Mouse (Mus musculus) cerebellum, adult 11 months (tissue): ENCODE measurements at regions not wholly inside any gene's neighbourhood (a gene's known extent, or its start where the extent isn't known, plus 50 kb on each side); places are given as distances from the start of the nearest gene placed in this dataset.

Experiments used
- DNase-seq: peaks from one replicate; pipeline ENCODE4 v3.0.0; 2022

DNA sequence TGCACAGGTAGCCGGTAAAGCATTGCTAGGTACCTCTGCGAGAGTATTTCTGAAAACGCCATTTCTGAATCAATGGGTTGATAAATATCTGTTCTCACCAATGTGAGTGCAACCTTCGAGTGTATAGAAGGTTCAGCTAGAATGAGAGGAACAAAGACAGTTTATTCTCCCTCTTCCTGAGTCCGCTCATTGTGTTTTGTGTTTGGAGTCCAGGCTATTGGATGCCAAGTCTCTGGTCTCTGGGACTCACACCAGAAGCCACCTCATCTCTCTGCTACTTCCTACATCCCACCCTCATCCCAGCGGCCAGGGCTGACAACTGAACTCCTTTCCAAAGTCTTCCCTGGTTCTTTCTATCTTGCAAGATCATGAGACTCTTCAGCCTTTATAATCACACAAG is 62.7 kb downstream of the Lrrc30 start:
- DNase-seq, result no peak

DNA sequence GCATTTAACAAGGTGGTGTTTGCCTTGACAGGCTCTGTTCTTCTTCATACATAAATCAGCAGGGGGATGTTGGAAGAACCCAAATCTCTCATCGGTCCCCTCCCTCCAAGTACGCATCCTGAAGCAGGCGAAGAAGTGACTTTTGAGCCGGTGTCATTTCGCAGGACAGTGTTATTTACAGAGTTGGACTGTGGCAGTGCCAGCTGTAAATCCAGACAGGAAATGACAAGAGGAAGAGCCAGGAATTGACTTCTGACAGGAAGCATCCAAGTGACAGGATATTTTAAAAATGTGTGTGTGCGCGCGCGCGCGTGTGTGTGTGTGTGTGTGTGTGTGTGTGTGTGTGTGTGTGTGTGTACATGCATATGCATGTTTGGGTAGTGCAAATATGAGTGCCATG is 66.3 kb downstream of the Lrrc30 start:
- DNase-seq, result no peak

DNA sequence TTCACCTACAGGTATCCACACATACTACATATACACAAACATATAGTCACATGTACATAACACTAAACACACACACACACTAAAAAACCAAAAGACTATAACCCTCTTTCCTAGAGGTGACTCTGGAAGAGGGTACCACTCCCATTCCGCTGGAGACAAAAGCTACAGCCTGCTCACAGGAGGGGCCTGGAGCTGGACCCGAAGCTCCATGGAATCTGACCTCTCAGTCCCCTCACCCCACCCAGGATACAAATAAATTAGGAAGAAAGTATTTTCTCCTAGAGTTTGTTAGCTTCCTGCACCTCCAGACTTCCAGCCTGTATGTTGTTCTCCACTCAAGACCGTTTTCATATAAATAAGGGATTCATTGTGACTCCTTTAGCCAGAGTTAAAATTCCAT is 66.8 kb downstream of the Lrrc30 start:
- DNase-seq, result no peak

DNA sequence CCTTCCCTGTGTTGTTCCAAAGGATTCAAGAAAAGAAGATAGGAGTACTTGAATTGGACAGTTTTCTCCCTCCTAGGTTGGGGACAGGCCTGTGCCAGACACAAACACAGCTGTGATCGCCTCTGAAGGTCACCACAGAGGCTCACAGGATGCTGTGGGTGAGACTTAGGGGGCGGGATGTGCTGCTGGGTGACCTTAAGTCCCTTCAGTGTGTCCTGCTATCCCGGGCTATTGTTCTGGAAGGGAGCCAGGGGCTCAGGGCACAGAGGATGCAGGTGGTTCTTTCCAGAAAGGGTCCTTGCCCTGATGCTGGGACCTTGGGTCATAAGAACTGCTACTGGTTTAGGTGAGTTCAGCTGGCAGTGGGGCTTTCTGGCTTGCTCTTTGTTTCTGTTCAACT is 67.7 kb downstream of the Lrrc30 start:
- no peak for DNase-seq

DNA sequence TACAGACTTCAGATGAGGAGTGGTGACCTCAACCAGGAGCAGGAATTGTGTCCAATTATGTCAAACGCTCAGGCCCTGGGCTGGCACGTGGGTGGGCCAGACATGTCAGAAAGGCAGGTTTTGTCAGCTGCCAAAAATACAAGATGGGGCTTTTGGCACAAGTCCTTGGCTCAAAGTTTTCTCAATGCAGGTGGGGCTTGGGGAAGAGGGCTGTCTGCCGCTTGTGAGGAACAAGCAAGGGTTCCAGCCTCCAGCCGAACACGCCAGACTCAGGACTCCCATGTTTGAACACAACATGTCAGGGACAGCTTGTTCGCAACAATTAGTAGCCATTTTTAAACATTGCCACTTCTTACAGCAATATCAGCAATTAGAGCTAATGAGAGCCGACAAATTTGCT is 69.5 kb downstream of the Lrrc30 start:
- no peak for DNase-seq

DNA sequence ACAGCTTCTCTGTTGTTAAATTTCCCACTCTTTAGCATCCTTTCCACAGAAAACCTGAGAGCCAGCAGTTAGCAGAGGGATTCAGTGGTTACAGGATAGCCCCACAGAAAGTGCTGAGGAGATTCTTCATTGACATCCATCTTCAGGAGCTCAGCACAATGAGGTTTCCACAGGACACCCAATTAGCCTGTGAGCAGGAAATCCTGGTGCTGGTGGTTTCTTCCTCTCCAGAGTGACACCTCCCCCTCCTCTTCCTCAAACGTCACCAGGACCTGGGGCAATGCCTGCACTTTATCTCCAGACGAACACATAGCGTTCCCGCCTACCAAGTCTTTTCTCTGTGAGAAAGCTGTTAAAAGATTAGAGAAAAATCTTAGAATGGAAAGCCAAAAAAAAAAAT is 70.7 kb downstream of the Lrrc30 start:
- DNase-seq, result no peak

DNA sequence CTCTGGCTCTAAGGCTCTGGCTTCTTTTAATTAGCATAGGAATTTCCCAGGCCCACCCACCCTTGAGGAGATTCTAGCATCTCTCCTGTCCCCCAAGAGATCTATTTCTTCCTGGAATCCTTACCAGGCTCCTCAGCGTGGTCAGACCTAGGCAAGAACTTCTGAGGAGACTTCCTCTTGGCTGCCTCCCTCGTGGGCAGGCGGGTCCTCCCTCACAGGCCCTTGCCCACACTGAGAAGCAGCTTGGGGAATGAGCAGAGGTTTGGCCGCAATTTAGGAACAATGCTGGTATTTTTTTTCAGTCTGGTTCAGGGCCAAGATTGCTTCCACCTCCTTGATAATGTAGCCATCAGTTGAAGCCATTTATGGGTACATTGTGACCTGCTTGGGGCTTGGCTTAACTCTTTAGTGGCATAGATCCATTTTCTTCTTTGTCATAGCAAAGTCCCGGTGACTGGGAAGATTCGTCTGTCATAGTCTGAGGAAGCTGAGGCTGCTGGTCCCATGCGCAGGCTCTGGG is 75.1 kb downstream of the Lrrc30 start:
- no peak for DNase-seq

DNA sequence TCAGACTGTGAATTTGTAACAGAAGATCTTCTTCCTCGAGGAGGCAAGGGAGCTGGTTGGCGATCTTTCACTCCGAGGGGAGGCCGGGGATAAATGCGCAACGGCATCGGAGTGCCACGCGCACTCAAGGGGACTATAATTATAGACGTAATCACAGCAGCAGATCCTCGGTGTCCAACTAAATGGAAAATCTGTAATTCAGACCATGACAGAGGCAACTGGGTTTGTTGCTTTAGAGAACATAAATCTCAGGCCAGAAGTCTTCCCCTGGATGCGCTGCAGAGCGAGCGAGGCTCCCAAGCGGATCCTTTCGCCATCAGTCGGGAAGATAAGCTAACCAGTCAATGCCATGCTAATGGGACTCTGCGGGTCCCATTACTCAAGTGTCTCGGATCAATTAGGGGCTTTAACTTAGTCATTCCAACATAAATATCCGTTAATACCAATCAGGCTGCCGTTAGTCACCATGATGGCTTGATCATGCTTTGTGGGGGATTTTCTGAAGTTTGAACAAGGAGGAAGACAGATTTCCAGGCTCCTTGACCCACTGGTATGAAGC is 79.9 kb downstream of the Lrrc30 start:
- no peak for DNase-seq

DNA sequence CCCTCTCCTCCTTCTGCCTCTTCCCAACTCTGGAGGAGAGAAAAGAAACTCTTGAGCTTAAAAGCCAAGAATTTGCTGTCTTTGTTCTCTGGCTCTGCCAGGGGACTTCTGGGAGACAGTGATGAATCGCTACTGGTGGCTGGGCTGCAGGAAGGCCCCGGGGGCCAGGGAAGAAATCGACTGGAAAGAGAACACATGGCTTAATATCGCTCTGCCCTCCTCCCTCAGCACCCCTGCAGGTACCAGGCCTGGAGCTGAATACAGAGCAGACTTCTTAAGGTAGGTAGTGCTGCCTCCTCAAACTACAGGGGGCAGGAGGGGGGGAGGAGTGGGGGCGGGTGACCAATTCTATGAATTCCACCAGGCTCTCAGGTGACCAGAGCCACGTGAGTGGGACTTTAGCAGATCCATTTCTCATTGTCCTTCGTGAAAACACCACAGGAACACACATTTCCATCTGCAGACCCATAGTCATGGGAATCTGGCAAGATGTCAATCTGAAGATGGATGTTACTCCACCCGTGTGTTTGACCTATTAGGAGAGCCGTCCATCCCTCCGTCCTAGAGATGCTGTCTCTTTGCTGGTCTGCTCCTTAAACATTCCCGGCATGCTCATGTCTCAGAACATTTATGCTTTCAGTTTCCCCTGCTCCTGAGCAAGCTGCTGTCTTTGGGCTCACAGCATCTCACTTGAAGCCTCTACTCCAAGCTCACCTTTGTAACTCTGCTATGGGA is 83.4 kb downstream of the Lrrc30 start:
- DNase-seq, result no peak

DNA sequence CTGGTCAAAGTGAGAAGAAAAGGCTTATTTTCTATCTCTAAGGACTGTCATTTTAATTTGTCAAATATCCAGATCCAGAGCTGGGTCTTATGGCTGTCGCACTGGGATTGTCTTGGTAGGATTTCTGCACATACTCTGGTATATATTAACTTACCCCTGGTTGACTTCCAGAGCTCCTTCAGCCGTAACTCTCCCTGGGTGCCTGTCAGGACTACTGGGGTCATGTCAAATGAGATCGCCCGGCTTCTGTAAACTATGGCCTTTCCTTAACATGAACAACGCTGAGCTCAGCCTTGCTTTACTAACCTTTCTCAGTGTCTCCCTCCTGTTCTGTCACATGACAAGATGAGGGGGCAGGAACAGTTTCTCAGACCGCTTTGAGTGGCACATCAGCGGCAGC is 88.1 kb downstream of the Lrrc30 start:
- no peak for DNase-seq

DNA sequence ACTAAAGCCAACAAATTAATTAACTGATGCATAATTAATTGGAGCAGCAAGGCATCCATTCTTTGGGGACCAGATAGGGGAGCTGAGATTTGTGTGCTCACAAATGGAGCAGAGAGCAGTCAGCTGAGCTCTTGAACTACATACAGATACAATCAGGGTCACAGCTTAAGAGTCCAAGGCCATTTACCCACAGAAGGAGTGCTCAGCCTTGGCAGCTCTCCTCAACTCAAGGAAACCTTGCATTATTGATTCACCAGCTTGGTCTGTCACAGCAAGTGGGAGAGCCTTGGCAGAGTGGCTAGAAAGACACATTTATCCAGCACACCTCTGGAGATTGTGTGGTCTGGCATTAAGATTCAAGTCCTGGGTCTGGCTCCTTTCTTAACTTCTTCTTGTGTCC is 100.2 kb downstream of the Lrrc30 start:
- DNase-seq, result no peak

DNA sequence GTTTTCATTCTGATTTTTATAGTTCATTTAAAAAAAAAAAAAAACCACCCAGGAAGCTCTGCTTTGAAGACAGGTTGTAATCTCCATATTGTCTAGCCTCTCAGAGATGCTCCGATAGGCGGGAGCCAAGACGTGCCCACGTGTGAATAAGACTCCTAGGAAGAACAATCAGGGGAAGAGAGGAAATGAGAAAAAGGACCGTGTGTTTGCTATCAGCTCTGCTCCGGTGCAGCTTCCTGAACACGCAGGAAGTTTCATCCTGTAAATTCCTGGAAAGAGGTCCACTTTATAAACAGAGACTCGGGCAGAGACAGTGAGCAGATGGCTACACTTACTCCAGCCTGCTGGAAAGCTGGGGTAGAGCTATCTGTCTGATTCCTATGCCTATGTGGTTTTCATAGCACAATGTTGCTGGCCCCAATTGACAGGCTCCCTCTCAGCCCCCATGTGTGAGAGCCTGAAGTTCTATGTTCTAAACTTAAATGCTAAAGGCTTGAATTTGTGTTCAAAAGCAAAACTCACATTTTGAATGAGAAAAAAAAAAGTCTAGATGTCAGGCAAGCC is 111.6 kb downstream of the Lrrc30 start:
- no peak for DNase-seq

DNA sequence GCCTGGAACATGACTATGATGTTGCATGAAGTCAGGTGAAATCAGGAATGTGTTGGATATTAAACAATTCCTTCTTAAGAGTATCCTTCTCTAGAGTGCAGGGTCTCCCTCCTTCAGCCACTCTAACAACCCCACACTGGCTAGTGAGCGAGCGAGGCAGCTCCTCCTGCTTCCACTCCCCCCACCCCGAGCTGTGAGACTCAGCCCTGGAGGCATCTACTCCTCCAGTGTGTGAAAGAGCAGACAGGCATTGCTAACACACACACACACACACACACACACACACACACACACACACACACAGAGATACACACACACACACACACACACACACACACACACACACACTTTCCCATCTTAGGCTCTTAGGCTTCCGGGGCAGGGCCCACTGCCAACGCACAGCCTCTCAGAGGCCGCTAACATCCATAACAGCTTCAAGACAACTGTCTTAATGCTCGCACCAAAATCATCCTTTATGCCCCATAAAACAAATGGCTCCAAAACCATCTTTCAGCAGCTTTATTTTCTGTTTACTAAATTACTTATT is 116.8 kb downstream of the Lrrc30 start:
- no peak for DNase-seq

DNA sequence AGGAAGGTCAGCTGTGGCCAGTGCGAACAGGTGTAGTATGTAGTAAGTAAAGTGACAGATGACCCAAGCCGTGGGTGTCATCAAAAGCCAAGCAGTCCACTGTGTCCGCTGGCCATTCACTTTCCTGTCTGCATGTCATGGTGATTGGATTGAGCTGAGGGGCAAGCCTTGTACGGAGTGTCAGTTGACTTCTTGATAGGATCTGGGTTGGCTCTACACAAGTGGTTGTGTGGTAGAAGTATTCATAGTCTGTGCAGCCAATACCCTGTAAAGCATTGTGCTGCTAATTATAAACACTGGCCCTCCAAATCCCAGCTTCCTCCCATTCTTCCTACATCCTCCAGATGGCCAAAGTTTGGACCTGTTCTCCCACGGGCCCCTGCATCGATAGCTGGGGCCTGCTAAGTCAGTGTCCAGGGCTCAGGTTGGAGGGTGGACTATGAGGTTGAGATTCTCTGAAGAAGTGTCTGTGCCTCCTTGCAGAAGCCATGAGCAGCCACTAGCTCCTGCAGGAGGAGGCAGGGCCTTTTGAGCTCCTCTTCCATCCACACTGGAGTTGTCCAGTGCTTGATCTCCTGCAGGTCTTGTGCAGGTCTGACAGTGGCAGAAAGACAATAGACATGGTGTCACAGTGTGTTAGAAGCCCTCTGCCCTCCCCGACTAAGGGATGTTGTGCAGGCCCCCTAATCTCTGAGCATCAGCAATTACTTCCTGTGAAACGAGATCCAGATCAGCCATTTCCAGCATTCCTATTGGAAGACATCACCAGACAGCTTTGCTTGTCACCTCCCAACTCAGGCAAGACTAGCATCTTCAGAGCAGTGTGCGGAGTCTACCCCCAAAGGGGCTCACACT is 117.9 kb downstream of the Lrrc30 start:
- DNase-seq, result no peak

DNA sequence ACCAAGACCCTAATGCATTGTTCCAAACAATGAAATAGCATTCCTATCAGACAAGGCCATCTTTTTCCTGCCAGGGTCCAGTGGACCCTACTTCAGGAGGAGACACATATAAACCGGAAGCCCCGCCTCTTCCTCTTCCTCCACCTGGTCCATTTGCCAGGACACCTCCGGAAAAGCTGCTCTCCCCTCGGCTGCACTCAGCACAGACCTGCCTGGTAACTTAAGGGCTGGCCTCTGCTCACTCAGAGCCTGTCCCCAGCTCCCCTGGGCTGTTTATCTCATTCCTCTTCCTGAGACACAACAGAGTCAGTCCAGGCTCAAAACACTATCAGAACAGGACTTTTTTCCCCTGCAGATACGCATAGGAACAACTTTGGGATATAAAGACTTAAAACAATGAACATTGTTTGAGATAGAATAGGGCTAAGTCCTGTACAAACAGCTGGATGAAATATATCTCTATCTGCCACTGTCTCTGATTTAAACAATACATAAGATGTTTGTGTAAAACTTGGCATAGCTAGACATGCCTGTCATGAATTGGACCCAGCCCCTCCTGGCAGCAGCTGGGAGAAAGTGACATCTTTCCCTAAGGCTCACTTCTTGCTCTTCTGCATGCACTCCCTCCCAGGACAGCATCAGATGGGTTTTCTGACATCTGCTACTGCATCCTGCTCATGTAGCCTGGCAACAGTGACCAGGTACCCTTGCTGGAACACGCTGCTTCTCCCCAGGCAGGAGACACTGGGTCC is 119.6 kb downstream of the Lrrc30 start:
- no peak for DNase-seq

DNA sequence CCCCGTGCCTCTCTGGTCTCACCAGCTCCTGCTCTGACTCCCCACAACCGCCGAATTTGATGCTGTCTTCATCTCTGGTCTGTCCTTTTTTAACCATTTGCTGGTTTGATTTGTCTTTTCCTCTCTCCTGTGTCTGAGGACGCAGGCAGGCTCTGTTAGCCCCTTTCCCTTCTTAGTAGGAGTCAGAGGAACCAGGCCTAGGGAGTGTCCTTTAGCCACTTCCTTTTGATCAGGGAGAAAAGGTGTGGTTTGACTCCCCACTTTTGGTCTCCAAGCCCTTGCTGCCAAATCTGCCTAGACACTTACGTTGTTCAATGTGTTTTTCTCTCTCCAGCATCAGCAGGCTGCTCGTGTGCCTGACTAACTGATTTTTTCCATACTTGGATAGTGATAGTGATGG is 120.5 kb downstream of the Lrrc30 start:
- DNase-seq, result no peak

DNA sequence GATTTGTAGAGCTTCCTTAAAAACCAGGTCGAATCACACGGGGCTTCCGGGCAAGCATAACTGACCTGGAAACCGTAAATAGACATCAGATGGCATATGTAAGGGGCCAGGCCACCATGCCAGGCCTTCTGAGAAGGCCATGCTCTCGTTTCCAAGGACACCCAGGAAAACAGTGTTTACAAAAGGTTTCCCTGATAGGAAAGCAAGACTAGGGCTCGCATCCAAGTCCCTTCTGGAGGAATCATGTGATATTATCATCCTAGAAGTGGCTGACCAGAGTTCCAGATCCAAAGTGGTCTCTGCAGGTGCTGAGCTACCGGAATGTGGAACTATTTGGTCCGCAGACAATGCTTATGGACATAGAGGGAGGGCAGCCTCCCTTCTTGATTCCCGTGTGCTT is 122.6 kb downstream of the Lrrc30 start:
- no peak for DNase-seq

DNA sequence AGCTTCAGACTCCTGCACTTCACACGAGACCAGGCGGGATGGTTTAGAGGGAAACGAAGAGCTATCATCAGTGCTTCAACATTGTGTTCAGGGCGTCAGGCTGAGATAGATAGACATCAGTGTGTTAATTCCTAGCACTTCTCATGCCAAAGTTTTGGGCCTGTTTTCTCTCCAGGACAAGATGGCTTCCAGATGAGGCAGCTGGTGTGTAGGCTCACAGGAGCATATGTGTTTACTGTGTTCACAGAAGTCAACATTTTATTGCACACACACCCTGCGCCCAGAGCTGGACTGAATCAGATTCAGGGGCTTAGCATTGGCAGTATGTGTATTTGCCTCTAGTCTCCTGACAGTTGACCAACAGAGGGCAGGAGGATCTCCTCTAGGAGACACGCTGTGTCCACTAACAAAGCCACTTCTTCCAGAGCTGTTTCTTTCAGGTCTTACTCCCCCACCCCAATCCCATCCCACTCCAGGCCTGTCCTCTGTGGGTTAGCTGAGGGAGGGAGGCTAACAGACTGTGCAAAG is 123.4 kb downstream of the Lrrc30 start:
- DNase-seq, result no peak

DNA sequence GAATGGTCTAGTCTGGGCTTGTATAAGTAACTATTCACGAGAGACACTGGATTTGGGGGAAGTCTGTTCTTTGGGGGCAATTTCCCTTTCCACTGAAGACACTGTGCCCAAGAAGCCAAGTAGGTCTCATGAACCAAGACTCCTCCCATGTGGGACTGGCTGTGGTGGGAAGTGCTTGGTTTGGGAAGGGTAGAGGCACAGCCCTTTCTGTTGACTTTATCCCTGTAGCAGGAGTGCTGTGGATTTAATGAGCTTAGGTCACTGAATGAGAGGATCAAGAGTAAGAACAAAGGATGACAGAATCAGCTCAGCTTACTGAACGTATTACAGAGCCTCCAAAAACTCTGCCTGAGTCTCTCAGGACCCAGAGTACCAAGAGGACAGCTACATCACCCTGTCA is 124.2 kb downstream of the Lrrc30 start:
- no peak for DNase-seq

DNA sequence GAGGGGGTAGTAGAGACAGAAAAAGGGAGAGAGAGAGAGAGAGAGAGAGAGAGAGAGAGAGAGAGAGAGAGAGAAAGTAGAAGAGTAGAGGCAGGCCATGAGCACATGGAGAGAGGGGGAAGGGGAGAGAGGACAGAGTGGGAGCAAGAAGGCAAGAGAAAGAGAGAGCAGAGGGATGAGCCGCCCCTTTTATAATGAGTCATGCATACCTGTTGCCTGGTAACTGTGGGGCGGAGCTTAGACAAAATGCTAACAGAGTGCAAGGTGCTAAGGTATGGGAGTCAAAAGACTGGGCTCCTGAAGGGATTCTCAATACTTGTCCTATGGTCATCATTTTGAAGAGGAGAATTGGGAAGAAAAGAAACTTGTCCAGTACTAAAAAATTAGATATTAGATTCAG is 126.1 kb downstream of the Lrrc30 start:
- DNase-seq, result no peak

DNA sequence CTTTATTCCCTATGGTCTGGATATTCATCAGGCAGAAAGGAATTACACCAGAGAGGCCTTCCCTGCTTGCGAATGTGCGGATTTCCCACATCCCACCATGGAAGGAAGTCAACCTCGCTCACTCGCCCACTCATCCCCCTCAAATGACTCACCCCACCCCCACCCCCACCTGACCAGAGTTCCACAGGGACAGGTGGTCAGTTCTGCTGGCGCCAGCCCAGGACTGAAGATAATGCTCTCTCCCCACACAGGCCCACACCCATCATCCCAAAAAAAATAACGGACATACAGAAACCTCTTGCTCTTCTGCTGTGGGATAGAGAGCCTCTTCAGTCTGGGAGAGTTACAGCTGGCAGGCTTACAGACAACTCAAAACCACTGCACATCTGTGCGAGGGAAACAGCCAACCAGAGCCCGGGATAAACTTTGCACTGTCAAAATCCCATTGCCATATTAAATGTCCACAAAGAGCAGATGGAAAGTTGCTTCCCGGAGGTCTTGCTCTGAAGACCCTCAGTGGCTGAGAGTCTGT is 128.0 kb downstream of the Lrrc30 start:
- DNase-seq, result no peak
